Mouse (Mus musculus) left cerebral cortex, adult 18-20 months (tissue): ENCODE measurements around the gene Upb1. TPM values are rescaled to one million over a fixed set of nuclear protein-coding genes. Genes with fewer than 3 reads are reported as not detected.
"Not testable (repeated sequence)": the region's sequence is repeated elsewhere in the genome, so short reads cannot be mapped to it uniquely, and the experiment has no call there.

Source experiments
- DNase-seq, 2 experiments: peaks; one replicate each; pipeline ENCODE4 v3.0.0; 2021 to 2022; ENCODE audit warnings: low spot score in 2 of 2, mixed read lengths in 1 of 2
- long read RNA-seq, 2 experiments: library from polyadenylated mRNA; stranded (forward); transcript quantifications; one replicate each; pipeline ENCODE4 v2.0.0; 2021
- total RNA-seq, 2 experiments: library from RNA; stranded (reverse); gene quantifications; 2 replicates each; pipeline ENCODE4 v1.2.3; 2021

Upb1 gene
- under 1 TPM; 0.37 to 0.63 TPM for total RNA-seq
- long read RNA-seq, experiment 1 = 0 reads
- long read RNA-seq, experiment 2, partial matches to known transcripts = 0 of 1 reads
- long read RNA-seq, experiment 2, other reads (novel, unspliced or antisense) = 1 of 1 reads

DNA sequence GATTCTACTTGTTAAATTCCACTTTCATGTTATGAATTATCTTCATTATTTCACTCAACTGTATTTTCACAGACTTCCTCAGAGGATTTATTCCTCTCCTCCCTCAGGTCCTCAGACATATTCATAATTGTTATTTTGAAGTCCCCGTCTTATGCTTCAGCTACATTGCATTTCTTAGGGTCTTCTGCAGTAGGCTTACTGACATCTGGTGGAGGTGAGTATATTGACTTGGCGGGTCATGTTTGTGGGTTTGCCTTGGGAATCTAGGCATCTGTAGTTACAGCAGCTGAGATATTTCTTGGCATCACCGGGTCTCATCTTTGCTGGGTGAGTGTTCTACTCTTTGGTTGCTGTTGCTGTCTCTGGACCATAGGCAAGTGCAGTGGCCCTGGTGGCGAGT lies at the start of gene Upb1:
Gene Upb1, plus strand, starts transcription at position 158 of the 400 bp plus-strand sequence.
- DNase-seq = no peak

DNA sequence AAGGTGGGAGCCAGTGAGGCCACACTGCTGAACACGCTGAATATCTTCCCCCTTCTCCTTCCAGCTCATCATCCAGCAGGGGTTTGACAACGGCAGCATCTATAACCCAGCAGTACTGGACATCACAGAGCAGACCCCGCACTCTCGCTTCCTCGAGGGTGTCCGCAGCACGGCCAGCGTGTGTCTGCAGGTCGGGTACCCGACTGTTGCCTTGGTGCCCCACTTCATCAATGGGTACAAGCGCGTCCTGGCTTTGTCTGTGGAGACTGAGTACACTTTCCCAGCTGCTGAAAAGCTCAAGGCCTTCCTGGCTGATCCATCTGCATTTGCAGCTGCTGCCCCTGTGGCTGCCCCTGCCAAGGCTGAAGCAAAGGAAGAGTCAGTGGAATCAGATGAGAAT lies 48.4 kb upstream of the Upb1 start:
- DNase-seq = no peak

DNA sequence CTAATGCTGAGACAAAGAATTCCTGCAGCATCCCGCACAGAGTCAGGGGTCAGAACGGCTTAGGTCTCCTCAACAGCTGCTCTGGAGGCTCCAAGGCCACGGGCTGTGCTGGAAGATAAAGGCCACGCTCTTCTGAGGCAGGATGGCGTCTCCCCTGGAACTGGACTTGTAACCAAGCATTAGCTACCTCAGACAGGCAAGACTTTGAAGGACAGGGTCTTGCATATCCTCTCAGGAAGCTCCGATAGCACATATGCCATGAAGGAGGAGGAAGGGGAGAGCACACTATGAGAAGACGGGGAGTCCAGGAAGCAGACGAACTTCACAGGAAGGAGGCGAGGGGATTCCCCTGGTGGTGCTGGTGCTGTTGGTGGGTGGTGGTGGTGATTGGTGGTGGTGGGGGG lies 47.1 kb upstream of the Upb1 start:
- DNase-seq = not testable (repeated sequence)

DNA sequence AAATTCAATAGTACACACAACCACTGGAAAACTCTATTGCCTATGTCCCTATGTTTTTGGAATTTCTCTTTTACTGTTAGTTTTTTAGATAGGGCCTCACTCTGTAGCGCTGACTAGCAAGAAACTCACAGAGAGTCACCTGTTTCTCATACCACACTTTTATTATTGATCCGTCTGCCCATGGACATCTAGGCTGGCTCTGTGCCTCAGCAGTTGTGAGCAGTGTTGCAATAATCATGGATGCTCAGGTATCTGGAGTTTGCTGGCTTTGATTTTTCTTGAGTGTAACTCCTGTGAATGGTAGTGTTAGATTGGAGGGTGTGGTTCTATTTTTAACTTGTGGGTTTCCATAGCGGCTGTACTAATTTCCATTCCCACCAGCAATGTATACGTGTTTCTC lies 45.6 kb upstream of the Upb1 start:
- DNase-seq = no peak

DNA sequence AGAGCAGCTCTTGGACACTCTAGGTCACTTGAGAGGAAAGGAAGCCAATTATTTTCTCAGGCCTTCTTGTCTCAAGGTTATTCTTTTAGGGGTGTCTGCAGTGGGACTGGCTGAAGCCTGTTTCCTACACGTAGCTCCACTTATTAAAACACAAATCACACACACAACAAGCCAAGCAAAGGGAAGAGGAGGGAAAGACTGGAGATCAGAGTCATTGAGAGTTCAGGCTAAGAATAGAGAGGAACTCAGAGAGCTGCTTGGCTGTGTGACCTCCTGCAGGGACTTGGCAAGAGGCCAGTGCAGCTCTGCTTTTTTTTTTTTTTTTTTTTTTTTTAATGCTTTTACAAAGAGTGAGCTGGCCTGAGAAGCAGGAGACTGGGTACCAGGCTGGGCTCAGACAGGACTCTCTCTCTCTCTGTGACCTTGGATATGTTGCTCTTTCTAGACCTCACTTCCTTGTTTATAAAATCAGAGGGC lies 36.7 kb upstream of the Upb1 start:
- DNase-seq = not testable (repeated sequence)

DNA sequence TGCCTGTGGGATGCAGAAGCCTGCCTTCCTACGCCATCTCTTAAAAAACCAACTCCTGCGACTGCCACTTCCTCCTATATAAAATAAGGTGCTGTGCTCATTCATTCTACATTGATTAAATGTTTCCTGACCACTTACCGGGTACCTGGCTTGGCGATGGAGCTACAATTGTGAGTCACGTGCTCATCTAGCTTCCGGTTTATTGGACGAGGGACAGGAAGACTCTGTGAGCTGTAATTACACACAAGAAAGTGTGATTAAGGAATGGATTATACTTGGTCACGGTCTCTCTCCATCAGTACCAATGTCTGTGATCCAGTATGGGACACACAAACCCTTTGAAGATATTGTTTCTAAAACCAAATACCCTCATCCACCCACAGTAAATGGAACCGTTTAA lies 36.1 kb upstream of the Upb1 start:
- no peak for DNase-seq

DNA sequence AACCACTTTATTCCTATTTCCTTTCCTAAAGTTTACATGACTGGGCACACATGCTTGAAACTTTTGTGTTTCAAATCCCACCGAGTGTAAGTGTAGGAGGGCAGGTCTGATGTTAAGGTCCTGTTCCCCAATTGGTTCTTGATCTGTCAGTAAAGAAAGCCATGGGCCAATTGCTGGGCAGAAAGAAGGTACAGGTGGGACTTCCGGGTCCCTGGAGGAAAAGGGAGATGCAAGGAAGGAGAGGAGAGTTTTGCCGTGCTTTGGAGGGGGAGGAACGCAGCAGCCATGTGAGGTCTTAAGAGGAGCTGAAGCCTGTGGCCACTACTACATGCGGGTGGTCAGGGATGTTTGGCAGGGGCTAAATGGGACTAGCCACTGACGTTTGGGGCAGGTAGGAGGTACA lies 35.7 kb upstream of the Upb1 start:
- no peak for DNase-seq

DNA sequence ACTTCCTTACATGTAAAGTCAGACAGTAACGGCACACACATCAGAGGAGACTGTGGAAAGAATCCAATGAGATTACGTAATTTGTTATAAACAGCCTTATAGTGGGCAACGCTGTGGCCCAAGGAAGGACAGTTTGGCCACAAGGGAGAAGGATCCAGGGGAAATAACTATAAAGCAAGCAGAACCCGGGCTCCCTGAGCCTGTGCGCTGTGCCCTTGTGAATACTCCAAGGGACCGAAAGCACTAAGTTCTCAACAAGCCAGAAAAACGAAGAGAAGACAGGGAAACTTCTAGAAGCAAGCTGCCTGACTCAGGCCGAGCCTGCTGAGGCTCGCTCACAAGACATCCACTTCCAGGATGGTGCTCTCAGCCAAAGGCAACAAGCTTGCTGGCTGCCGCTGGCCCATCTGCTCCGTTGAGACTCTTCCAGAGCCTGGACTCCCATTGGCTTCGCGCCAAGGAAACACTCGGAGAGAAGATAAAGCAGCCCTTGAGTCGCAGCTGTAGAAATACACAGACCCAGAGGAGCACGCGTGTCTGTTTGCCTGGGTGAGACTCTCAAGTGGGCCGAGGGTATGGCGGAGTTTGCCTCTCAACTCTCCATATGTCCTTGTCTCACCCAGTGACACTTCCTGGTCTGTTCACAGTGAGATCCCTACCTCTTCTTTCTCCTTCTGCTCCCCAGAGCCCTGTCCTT lies 27.1 kb upstream of the Upb1 start:
- not testable (repeated sequence) for DNase-seq

DNA sequence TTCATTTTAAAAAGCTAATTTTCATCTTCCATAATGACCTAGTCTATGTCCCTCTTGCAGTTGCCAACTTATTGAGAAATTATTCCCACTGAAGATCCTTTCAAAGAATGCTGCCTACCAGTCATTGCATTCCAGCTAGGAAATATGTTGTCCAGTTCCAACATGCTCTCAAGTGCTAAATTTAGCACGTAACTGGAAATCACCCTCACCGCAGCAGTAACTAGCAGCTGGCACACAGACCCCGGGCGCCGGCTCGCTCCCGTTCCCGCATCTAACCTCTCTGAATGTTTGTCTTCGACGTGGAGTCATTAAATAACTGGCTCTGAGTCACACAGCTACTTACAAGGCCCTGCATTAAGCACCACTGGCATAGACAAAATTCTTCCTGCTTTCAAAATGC lies 22.2 kb upstream of the Upb1 start:
- no peak for DNase-seq

DNA sequence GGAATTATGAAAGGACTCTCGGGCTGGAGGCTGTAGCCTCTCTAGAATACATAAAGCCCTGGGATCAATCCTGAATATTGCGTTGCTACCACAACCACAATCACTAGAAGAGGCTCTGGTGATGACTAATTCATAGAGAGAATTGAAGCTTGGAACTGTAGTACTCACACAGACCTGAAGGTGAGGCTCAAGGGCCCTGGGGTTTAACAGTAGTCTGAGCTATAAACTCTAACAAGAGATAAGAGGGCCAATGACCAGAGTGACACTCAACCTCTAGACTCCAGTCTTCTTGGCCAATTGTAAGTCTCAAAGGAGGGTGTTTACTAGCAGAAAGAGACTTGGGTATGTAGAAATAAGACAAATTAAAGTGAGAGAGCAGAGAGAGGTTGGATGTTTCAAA lies 10.8 kb upstream of the Upb1 start:
- DNase-seq = no peak

DNA sequence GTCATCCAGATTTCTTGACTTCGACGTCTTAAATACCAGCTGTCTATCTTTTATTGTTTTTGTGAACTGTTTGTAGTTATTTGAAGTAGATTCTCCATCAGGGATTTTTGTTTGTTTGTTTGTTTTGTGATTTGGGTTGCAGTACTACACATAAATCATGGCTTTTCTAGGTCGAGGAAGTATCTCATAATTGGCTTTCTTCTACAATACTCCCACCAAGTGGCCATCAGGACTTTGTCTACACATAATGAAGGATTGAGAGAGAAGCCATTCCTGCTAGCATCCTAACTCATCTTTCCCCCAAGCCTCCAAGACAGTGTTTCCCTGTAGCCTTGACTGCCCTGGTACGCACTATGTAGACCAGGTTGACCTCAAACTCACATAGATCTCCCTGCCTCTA lies 10.1 kb upstream of the Upb1 start:
- DNase-seq = no peak

DNA sequence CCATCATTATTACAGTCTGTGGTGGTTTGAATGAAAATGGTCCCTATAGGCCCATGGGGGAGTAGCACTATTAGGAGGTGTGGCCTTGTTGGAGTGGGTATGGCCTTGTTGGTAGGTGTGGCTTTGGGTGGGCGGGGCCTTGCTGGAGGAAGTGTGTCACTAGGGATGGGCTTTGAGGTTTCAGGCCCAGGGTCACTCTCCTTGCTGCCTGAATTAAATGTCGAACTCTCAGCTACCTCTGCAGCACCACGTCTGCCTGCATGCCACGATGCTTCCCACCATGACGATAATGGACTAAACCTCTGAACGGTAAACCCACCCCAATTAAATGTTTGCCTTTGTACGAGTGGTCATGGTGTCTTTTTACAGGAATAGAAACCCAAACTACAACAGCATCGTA lies 6.1 kb upstream of the Upb1 start:
- DNase-seq = no peak

DNA sequence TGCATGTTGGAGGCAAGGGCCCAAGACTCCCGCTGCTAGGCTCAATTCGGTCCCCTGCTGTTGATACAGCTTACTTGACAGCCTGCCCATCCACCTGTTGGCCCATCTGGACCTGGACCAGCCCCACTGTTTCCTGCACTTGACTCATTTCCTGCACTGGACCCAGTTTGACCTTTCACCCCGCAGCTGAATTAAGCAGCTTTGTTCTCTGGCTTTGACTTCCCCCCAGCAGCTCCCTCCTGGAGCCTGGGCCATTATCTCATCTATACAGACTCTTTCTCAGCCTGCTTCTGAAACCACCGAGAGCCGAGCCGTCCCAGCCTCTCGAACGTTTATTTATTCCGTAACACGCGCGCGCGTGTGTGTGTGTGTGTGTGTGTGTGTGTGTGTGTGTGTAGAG lies 3.9 kb upstream of the Upb1 start:
- no peak for DNase-seq

DNA sequence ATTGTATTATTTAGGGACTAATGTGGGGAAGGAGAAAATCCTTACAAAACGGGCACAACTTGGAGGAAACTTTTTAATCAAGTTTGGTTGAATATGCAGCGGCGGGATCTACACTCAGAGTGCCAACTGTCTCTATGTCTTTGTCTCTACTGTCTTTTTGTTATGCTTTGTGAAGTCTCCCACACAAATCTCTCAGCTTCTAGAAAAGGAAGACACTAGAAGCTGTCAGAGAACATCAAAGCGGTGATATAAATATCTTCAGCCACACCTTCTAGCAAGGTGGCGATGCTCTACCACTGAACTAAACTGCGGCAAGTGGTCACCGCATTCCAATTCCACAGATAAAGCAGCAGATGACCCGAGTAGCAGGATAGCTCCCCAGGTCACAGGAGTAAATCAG lies 5.0 kb downstream of the Upb1 start:
- DNase-seq = no peak

DNA sequence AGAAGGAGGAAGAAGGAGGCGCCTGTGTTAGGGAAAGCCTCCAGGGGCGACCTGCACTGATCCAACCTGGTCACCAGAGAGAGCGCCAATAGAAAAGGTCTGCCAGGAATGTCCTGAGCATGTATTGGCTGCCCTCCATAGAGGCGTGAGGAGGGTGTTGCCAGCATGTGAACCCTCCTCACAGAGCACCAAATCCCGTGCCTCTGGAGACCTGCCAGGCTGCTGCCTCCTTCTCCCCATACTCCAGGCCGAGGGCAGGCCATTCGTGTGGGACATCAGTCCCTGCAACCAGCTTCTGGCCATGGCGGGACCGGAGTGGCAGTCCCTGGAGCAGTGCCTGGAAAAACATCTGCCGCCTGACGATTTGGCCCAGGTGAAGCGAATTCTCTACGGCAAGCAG lies 5.8 kb downstream of the Upb1 start:
- no peak for DNase-seq

DNA sequence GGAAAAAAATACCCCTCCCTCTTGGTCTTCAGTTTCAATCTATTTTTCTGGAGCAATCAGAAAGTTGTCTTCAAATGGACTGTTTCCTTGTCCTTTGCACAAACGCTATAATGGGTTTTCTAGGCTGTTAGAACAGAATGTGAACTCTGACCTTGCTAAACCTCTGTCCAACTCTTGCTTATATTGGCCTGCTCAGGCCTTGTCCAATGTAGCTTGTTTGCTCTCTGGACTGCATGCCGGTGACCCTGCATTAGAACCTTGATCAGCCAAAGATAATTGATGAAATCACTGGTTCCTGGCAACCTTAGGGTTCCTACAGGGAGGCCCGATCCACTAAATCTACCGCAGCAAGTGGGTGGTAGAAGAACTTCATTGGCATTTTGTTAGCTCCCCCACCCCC lies 6.8 kb downstream of the Upb1 start:
- no peak for DNase-seq

DNA sequence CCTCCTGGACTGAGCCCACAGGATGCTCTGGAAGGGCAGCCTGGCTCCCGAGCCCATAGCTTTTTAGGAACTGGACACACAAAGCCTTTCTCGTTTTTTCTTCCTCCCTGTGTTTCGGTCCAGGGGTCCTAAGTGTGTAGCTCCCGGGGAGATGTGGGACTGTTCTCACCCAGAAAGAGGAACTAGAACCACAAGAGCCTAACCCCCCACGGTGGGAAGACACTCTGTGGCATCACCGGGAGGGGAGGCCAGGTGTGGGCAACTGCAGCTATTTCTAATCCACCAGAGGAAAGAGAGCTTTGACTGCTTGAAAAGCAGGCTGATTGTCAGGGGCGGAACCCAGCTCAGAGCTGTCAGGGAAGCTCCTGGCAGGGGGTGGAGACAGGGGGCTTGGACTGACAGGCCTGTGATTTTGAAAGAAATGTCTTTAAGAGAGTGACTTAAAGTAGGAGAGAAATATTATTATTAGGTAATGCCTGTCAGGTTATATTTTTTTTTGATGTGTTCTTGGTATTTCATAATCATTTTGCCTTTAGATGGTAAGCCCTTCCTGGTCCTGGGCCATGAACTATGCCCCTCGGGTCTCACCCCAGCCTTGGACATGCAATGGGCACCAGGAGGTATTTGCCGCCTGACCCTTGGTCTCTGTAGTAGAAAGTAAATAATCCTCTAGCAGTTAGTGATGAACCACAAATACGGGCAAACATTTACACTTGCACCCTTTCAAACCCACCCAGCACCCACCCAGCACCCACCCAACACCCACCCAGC lies 10.6 kb downstream of the Upb1 start:
- DNase-seq = not testable (repeated sequence)

DNA sequence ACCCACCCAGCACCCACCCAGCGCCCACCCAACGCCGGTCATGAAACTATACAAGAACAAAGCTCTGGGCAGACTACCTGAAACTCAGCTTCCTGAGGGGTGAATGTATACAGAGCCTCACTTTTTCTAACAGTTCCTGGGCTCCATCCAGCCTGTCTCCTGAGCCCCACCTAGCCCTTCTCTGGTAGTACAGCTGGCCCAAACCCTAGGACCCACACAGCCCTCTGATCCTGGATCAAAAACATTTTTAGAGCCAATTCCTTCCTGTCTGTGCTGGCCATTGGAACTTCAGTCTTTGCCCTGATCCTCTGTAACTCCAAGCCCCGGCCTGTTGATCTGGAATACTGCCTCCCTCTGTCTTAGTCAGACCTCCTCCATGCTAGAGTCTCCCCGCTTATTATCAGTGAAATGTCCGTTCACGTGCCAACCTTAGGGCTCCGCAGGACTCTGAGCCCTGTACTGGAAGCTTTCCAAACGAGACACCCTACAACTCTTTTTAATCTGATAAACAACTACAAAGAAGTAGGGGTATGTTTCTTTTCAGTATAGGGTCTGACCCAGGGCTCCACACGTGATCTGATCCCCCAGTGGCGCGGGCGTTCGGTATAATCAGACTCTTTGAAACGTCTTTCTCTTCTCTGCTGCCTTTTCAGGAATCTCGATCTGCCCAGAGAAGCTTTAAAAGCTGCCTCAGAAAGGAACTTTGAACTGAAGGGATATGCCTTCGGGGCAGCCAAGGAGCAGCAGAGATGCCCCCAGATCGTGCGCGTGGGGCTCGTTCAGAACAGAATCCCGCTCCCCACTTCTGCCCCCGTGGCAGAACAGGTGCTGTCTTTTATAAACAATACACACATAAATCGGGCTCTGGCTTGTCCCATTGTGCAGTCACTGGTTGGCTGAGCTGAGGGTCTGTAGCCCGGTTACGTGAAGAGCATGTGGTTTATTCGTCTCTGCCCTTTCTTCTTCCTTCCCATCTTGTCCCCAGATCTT lies 11.5 kb downstream of the Upb1 start:
- no peak for DNase-seq

DNA sequence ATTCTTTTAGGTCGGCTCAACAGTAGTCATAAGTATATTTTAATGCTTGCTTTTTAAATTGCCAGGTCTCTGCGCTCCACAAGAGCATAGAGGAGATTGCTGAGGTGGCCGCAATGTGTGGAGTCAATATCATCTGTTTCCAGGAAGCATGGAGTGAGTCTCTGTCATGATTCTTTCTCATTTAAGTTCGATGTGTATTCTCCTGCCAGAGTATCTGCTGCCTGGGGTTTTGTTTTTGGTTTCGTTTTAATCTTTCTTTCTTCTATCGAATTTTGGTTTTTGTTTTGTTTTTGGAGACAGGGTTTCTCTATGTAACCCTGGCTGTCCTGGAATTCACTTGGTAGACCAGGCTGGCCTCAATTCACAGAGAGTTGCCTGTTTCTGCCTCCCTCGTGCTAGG lies 14.0 kb downstream of the Upb1 start:
- no peak for DNase-seq

DNA sequence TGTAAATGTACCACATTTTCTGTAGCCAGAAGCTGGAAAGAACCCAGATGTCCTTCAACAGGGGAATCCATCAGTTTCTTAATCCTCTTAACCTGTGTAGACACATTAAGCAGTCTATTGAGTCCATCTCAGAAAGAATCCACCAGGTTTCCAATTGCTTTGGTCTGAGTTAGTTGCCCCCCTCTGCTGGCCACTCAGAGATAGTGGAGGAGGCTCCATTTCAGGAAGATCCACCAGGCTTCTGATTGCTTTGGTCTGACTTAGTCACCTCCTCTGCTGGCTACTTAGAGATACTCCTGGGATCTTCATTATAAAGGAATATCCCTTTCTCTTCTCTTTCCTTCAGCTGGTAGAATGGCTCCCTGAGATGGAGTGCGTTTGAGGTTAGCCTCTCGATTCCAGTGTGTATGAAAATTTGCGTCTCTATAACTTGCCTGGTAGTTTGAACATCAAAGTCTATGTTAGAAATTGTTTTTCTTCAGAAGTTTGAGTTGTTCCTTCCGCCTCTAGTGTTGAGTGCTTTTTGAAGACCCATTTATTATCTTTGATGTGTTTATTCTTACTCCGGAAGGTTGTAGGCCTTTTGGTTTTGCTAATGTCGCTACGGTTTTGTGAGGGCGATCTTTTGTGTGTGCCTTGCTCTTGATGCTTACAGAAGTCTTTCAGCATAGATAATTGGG lies 16.6 kb downstream of the Upb1 start:
- no peak for DNase-seq

DNA sequence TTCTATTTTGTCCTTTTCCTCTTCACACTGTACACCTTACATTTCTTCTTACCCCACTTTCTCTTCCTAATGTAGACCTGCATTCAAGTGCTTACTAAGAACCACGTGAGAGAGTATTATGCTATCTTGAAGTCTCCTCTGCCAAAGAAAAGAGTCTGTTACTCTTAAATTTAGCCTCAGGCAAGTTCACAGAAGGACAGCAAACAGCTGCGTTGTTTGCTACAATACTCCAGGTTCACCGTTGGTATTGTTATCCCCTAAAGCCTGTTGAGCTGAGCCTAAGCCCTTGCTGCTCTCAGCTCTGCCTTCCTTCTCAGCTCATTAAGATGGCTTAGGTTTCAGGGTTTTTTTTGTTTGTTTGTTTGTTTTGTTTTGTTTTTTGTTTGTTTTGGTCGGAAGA lies 17.8 kb downstream of the Upb1 start:
- no peak for DNase-seq
